Mouse (Mus musculus): ENCODE measurements at regions not wholly inside any gene's neighbourhood (a gene's known extent, or its start where the extent isn't known, plus 50 kb on each side); places are given as distances from the start of the nearest gene placed in this dataset.

GRCm38 (mm10) chr19:54177491-54177890 lies 133.5 kb downstream of the Adra2a start:
- Histone ChIP-seq H3K9ac (ENCODE audit: low read length) (no peak overlapping the region), H3K27ac (ENCODE audit: low read depth, low read length) (no peak overlapping the region), H3K4me1 (ENCODE audit: control insufficient read depth, insufficient read depth, low read length) (no peaks in the 10 kb centered on the region), H3K9me3 (ENCODE audit: control insufficient read depth, low read length) (no peaks in the 10 kb centered on the region), H3K27me3 (ENCODE audit: control insufficient read depth, insufficient read depth, low read length) (no peaks in the 10 kb centered on the region), H3K36me3 (ENCODE audit: control insufficient read depth, insufficient read depth, low read length) (no peaks in the 10 kb centered on the region), H3K4me2 (ENCODE audit: low read depth) (no peak overlapping the region), H3K4me3 (ENCODE audit: low read depth, low read length) (no peak overlapping the region)
- DNase-seq (ENCODE audit: low spot score) = no peak
- no peak for ATAC-seq (ENCODE audit: insufficient read depth, low FRiP score, low TSS enrichment)
- 77% methylated on average over 6 of the region's 6 CpGs for WGBS

DNA sequence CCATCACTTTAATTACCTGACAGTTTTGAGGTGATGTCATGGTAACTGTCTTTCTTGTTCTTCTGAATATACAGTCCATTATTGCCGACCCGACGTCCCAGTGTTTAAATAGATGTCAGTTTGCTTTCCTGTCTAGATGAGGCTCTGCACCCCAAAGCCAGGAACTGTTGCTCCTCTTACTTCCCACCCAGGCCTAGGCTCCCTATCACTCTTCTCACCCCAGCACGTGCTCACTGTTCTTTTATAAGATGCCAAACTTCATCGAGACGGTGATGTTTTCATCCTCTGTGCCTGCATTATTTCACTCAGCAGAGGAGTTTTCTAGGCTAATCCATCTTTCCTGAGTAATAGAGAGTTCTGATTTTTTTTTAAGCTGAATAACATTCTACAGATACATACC lies 156.5 kb downstream of the Adra2a start:
- 83% methylated on average over 6 of the region's 6 CpGs for WGBS
- no peaks in the 10 kb centered on the region for H3K27me3 ChIP-seq (ENCODE audit: control insufficient read depth, insufficient read depth, low read length)
- no peaks in the 10 kb centered on the region for H3K36me3 ChIP-seq (ENCODE audit: control insufficient read depth, insufficient read depth, low read length)
- no peak overlapping the region for H3K4me2 ChIP-seq (ENCODE audit: low read depth)
- ATAC-seq (ENCODE audit: insufficient read depth, low FRiP score, low TSS enrichment) (no peak), DNase-seq (ENCODE audit: low spot score) (no peak)
- H3K4me1 ChIP-seq (ENCODE audit: control insufficient read depth, insufficient read depth, low read length) = no peaks in the 10 kb centered on the region
- no peak overlapping the region for H3K27ac ChIP-seq (ENCODE audit: low read depth, low read length)
- no peaks in the 10 kb centered on the region for H3K9me3 ChIP-seq (ENCODE audit: control insufficient read depth, low read length)
- no peak overlapping the region for H3K4me3 ChIP-seq (ENCODE audit: low read depth, low read length)
- no peak overlapping the region for H3K9ac ChIP-seq (ENCODE audit: low read length)

GRCm38 (mm10) chr19:54202456-54202855 lies 158.5 kb downstream of the Adra2a start:
- 85% methylated on average over 6 of the region's 6 CpGs for WGBS
- Histone ChIP-seq H3K27me3 (ENCODE audit: control insufficient read depth, insufficient read depth, low read length) (no peaks in the 10 kb centered on the region), H3K4me1 (ENCODE audit: control insufficient read depth, insufficient read depth, low read length) (no peaks in the 10 kb centered on the region), H3K4me3 (ENCODE audit: low read depth, low read length) (no peak overlapping the region), H3K27ac (ENCODE audit: low read depth, low read length) (no peak overlapping the region), H3K9me3 (ENCODE audit: control insufficient read depth, low read length) (no peaks in the 10 kb centered on the region), H3K4me2 (ENCODE audit: low read depth) (no peak overlapping the region), H3K36me3 (ENCODE audit: control insufficient read depth, insufficient read depth, low read length) (no peaks in the 10 kb centered on the region), H3K9ac (ENCODE audit: low read length) (no peak overlapping the region)
- ATAC-seq (ENCODE audit: insufficient read depth, low FRiP score, low TSS enrichment) (no peak), DNase-seq (ENCODE audit: low spot score) (no peak)

DNA sequence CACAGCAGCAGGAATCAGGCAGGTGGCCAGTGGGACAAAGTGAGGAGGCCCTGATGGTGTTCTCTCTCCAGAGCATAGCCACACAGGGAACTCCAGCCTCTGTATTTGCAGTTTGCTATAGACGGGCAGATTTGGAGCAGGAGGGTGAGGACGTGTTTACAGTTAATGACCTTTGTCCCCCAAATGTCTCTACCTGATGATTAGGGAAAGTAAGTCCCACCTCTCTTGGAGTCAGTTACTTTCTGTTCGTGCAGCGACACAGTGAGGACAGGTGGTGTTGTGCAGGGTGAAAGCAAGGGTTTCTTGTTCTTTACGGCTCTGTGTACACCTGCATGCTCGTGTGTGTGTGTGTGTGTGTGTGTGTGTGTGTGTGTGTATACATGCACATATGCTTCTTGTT lies 162.9 kb downstream of the Adra2a start:
- DNase-seq (ENCODE audit: low spot score) (no peak), ATAC-seq (ENCODE audit: insufficient read depth, low FRiP score, low TSS enrichment) (no peak)
- 74% methylated on average over 6 of the region's 6 CpGs for WGBS
- Histone ChIP-seq H3K36me3 (ENCODE audit: control insufficient read depth, insufficient read depth, low read length) (no peaks in the 10 kb centered on the region), H3K9ac (ENCODE audit: low read length) (no peak overlapping the region), H3K4me3 (ENCODE audit: low read depth, low read length) (no peak overlapping the region), H3K4me2 (ENCODE audit: low read depth) (no peak overlapping the region), H3K9me3 (ENCODE audit: control insufficient read depth, low read length) (no peaks in the 10 kb centered on the region), H3K27me3 (ENCODE audit: control insufficient read depth, insufficient read depth, low read length) (no peaks in the 10 kb centered on the region), H3K4me1 (ENCODE audit: control insufficient read depth, insufficient read depth, low read length) (no peaks in the 10 kb centered on the region), H3K27ac (ENCODE audit: low read depth, low read length) (no peak overlapping the region)

- H3K9me3 ChIP-seq (ENCODE audit: control insufficient read depth, low read length) = no peaks in the 10 kb centered on the region
Observed at GRCm38 (mm10) chr19:54212169-54212568, 168.2 kb downstream of the Adra2a start.

GRCm38 (mm10) chr19:54244176-54244575 lies 200.2 kb downstream of the Adra2a start:
- H3K4me3 ChIP-seq (ENCODE audit: low read depth, low read length) = no peak overlapping the region
- DNase-seq (ENCODE audit: low spot score) = no peak
- H3K4me2 ChIP-seq (ENCODE audit: low read depth) = no peak overlapping the region
- 56% methylated on average over 6 of the region's 6 CpGs for WGBS
- H3K9ac ChIP-seq (ENCODE audit: low read length) = no peak overlapping the region
- no peaks in the 10 kb centered on the region for H3K27me3 ChIP-seq (ENCODE audit: control insufficient read depth, insufficient read depth, low read length)
- no peaks in the 10 kb centered on the region for H3K36me3 ChIP-seq (ENCODE audit: control insufficient read depth, insufficient read depth, low read length)
- 0 out of 2 replicates have a peak, but pooled peaks cover 3% of the 10 kb centered on the region for H3K4me1 ChIP-seq (ENCODE audit: control insufficient read depth, insufficient read depth, low read length)
- no peak overlapping the region for H3K27ac ChIP-seq (ENCODE audit: low read depth, low read length)
- H3K9me3 ChIP-seq (ENCODE audit: control insufficient read depth, low read length) = no peaks in the 10 kb centered on the region
- ATAC-seq (ENCODE audit: insufficient read depth, low FRiP score, low TSS enrichment) = no peak

More at GRCm38 (mm10) chr19:54212169-54212568, 168.2 kb downstream of the Adra2a start:
- no peak for ATAC-seq (ENCODE audit: insufficient read depth, low FRiP score, low TSS enrichment)
- Histone ChIP-seq H3K9ac (ENCODE audit: low read length) (no peak overlapping the region), H3K27ac (ENCODE audit: low read depth, low read length) (no peak overlapping the region), H3K4me3 (ENCODE audit: low read depth, low read length) (no peak overlapping the region), H3K4me2 (ENCODE audit: low read depth) (no peak overlapping the region), H3K4me1 (ENCODE audit: control insufficient read depth, insufficient read depth, low read length) (no peaks in the 10 kb centered on the region), H3K36me3 (ENCODE audit: control insufficient read depth, insufficient read depth, low read length) (no peaks in the 10 kb centered on the region), H3K27me3 (ENCODE audit: control insufficient read depth, insufficient read depth, low read length) (no peaks in the 10 kb centered on the region)
- no peak for DNase-seq (ENCODE audit: low spot score)
- 87% methylated on average over 7 of the region's 7 CpGs for WGBS

GRCm38 (mm10) chr19:54248256-54248936 lies 204.4 kb downstream of the Adra2a start:
- H3K9me3 ChIP-seq (ENCODE audit: control insufficient read depth, low read length) = no peaks in the 10 kb centered on the region
- 29% methylated on average over 6 of the region's 6 CpGs for WGBS
- H3K27ac ChIP-seq (ENCODE audit: low read depth, low read length) = no peak overlapping the region
- H3K27me3 ChIP-seq (ENCODE audit: control insufficient read depth, insufficient read depth, low read length) = no peaks in the 10 kb centered on the region
- ATAC-seq (ENCODE audit: insufficient read depth, low FRiP score, low TSS enrichment) (no peak), DNase-seq (ENCODE audit: low spot score) (no peak)
- no peak overlapping the region for H3K4me2 ChIP-seq (ENCODE audit: low read depth)
- no peak overlapping the region for H3K4me3 ChIP-seq (ENCODE audit: low read depth, low read length)
- H3K4me1 ChIP-seq (ENCODE audit: control insufficient read depth, insufficient read depth, low read length) = 0 out of 2 replicates have a peak, but pooled peaks cover 3% of the 10 kb centered on the region
- no peaks in the 10 kb centered on the region for H3K36me3 ChIP-seq (ENCODE audit: control insufficient read depth, insufficient read depth, low read length)
- no peak overlapping the region for H3K9ac ChIP-seq (ENCODE audit: low read length)

GRCm38 (mm10) chr19:54252145-54252664 lies 208.3 kb downstream of the Adra2a start:
- Histone ChIP-seq H3K36me3 (ENCODE audit: control insufficient read depth, insufficient read depth, low read length) (no peaks in the 10 kb centered on the region), H3K4me3 (ENCODE audit: low read depth, low read length) (no peak overlapping the region), H3K4me2 (ENCODE audit: low read depth) (no peak overlapping the region), H3K4me1 (ENCODE audit: control insufficient read depth, insufficient read depth, low read length) (no peaks in the 10 kb centered on the region), H3K27ac (ENCODE audit: low read depth, low read length) (no peak overlapping the region), H3K9ac (ENCODE audit: low read length) (no peak overlapping the region), H3K9me3 (ENCODE audit: control insufficient read depth, low read length) (no peaks in the 10 kb centered on the region), H3K27me3 (ENCODE audit: control insufficient read depth, insufficient read depth, low read length) (no peaks in the 10 kb centered on the region)
- no peak for DNase-seq (ENCODE audit: low spot score)
- 83% methylated on average over 7 of the region's 7 CpGs for WGBS
- no peak for ATAC-seq (ENCODE audit: insufficient read depth, low FRiP score, low TSS enrichment)

DNA sequence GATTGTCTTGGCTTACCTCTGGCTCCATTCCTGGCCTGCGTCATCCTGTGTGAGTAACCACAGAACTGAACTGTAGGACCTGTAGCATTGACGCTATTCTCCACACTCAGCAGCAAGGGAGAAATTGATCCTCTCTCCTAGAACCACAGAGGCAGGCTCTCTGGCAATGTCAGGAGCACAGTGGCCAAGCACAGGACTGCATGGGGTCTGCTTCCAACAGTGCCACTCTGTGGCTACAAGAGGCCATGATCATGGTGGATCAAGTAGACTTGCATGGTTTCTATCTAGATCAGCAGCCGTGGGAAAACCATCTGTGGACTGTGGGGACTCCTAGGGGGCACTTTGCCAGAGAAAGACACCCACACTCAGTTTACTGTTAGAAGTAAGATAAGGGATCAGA lies 213.9 kb downstream of the Adra2a start:
- WGBS = 89% methylated on average over 3 of the region's 3 CpGs
- no peak overlapping the region for H3K9ac ChIP-seq (ENCODE audit: low read length)
- H3K9me3 ChIP-seq (ENCODE audit: control insufficient read depth, low read length) = no peaks in the 10 kb centered on the region
- no peak overlapping the region for H3K4me2 ChIP-seq (ENCODE audit: low read depth)
- H3K27me3 ChIP-seq (ENCODE audit: control insufficient read depth, insufficient read depth, low read length) = no peaks in the 10 kb centered on the region
- no peaks in the 10 kb centered on the region for H3K36me3 ChIP-seq (ENCODE audit: control insufficient read depth, insufficient read depth, low read length)
- no peak overlapping the region for H3K27ac ChIP-seq (ENCODE audit: low read depth, low read length)
- no peak overlapping the region for H3K4me3 ChIP-seq (ENCODE audit: low read depth, low read length)
- H3K4me1 ChIP-seq (ENCODE audit: control insufficient read depth, insufficient read depth, low read length) = peaks cover 9% of the 10 kb centered on the region
- ATAC-seq (ENCODE audit: insufficient read depth, low FRiP score, low TSS enrichment) (no peak), DNase-seq (ENCODE audit: low spot score) (no peak)
